In the genomic region with DNA sequence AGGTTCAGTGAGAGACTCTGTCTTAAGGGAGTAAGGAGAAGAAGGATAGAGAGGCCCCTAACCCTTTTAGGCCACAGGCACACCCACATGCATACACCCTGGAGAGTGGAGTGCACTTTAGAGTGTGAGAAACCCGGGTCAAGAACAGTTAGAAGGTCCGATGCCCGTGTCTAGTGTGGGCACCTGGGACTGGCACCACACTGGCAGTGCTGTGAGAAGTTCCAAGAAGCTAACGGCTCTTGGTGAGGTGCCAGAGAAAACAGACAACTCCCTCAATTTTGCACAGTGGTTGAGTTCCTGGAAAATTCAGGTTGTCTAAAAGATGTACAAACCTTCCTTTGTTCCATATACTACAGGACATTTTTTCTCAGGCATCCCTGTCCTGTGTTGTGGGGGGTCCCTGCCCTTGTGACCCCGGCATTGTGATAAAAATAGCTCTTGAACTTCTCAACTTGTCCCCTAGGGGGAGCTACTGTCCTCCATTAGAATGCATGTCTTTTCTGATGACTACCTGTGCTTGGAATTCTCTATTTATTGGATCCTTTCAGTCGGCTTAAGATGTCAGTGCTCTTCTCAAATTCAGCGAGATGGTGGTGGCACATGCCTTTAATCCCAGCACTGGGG, we compare ENCODE assay signal across 8 mouse cellular contexts. TPM values are rescaled to one million over a fixed set of nuclear protein-coding genes. Genes with fewer than 3 reads are reported as not detected.
DNase-seq lines count a peak whose midpoint lies in the region; ATAC-seq and TF ChIP-seq lines count a peak whose summit lies in the region.

No protein-coding gene starts in this region.

- no peak overlapping the region for H3K9ac ChIP-seq in hindbrain, embryonic 11.5 days (ENCODE audit: low read depth, low read length)
- no peak overlapping the region for H3K9ac ChIP-seq in hindbrain, embryonic 13.5 days

- no peak overlapping the region for H3K4me3 ChIP-seq in hindbrain, embryonic 11.5 days (ENCODE audit: low read depth, low read length)
- no peak overlapping the region for H3K4me3 ChIP-seq in hindbrain, embryonic 13.5 days

- no peaks in the 10 kb centered on the region for H3K27me3 ChIP-seq in hindbrain, embryonic 11.5 days (ENCODE audit: control insufficient read depth, insufficient read depth, low read length)
- H3K27me3 ChIP-seq in hindbrain, embryonic 13.5 days, result no peaks in the 10 kb centered on the region
- H3K27me3 ChIP-seq in Patski, result no peaks in the 10 kb centered on the region

- in situ Hi-C loops in Patski (cut with MboI; ENCODE audit: low pct_unique_long_range_greater_than_20kb), result loop anchor here (5.0 to 10.0 kb wide), 3 partner anchors 115 to 328 kb away; a partner anchor contains a TSS

- CTCF ChIA-PET in Patski (lab: Charles Lee), result interaction anchor here (0.8 to 3.0 kb wide), 18 partner anchors 8 to 187 kb away, joined by 3 to 12 read pairs (median 3); no protein-coding TSS in a partner anchor

- no peaks in the 10 kb centered on the region for H3K4me1 ChIP-seq in hindbrain, embryonic 11.5 days (replicated peaks; ENCODE audit: control insufficient read depth, insufficient read depth, low read length)
- no peaks in the 10 kb centered on the region for H3K4me1 ChIP-seq in hindbrain, embryonic 13.5 days (replicated peaks)

- WGBS in hindbrain, embryonic 11.5 days, result 51% methylated on average over 7 of the region's 7 CpGs
- 54% methylated on average over 7 of the region's 7 CpGs for WGBS in hindbrain, embryonic 13.5 days

- no peak overlapping the region for H3K4me2 ChIP-seq in hindbrain, embryonic 11.5 days (replicated peaks; ENCODE audit: low read depth, low read length)
- H3K4me2 ChIP-seq in hindbrain, embryonic 13.5 days, result no peak overlapping the region

- no peak overlapping the region for H3K27ac ChIP-seq in hindbrain, embryonic 11.5 days (ENCODE audit: low read depth, low read length)
- H3K27ac ChIP-seq in hindbrain, embryonic 13.5 days, result no peak overlapping the region

- POLR2A ChIA-PET in Patski (lab: Charles Lee), result no interaction called here

- H3K9me3 ChIP-seq in hindbrain, embryonic 11.5 days (ENCODE audit: control insufficient read depth, low read length), result no peaks in the 10 kb centered on the region
- no peaks in the 10 kb centered on the region for H3K9me3 ChIP-seq in hindbrain, embryonic 13.5 days

- TF ChIP-seq CTCF in Patski (IDR thresholded peaks at IDR 0.05), result peak; percentile 90

- H3K36me3 ChIP-seq in hindbrain, embryonic 11.5 days (ENCODE audit: control insufficient read depth, insufficient read depth, low read length), result no peaks in the 10 kb centered on the region
- no peaks in the 10 kb centered on the region for H3K36me3 ChIP-seq in hindbrain, embryonic 13.5 days

- ATAC-seq in hindbrain, embryonic 11.5 days (ENCODE audit: low FRiP score), result no peak
- ATAC-seq in hindbrain, embryonic 13.5 days (ENCODE audit: low FRiP score), result no peak
- peak; percentile 4 for ATAC-seq in Patski

- peak; percentile 67 for DNase-seq in hindbrain, embryonic 11.5 days (ENCODE audit: low spot score)
- DNase-seq in B cell, adult 2 months, result peak; percentile 55 to 59
- DNase-seq in Patski (ENCODE audit: low read depth, low spot score), result no peak
- DNase-seq in kidney, postnatal 25 days, result peak; percentile 50 to 51
- no peak for DNase-seq in right cerebral cortex, postnatal 4 days
- DNase-seq in spleen, postnatal 36 days (ENCODE audit: low spot score in 2 of 2), result no peak
- no peak for DNase-seq in adrenal gland, postnatal 10 days

RNA-seq across cellular contexts. Expression of a gene that starts 38.7 kb away (rescaled TPM):
- 0.11 and 0.22 TPM in 2 replicates for polyA plus RNA-seq in hindbrain, embryonic 11.5 days (2014; fragmentation: Nextera tagmentation; extraction: Ambion mirVana)
- not detected in 2 replicates for polyA plus RNA-seq in hindbrain, embryonic 13.5 days (2015; fragmentation: Nextera tagmentation; extraction: Ambion mirVana)
- not detected for polyA plus RNA-seq in Patski (2021)
- total RNA-seq in adrenal gland, postnatal 10 days (2021), result under 1 TPM; 0.12 to 0.27 TPM

RNA-seq across cellular contexts. Expression of a gene that starts 53.3 kb away (rescaled TPM):
- polyA plus RNA-seq in hindbrain, embryonic 11.5 days (2014; fragmentation: Nextera tagmentation; extraction: Ambion mirVana), result 5.2 and 7.0 TPM in 2 replicates
- 18.0 and 19.1 TPM in 2 replicates for polyA plus RNA-seq in hindbrain, embryonic 13.5 days (2015; fragmentation: Nextera tagmentation; extraction: Ambion mirVana)
- 72.0 TPM for polyA plus RNA-seq in Patski (2021)
- 10 to 100 TPM; 45.1 to 85.2 TPM for total RNA-seq in adrenal gland, postnatal 10 days (2021)

Comparison
In these comparisons a context has a peak if more than half of its experiments do, and no peak if none do; other contexts are left out.
1. DNase-seq: peak in hindbrain, embryonic 11.5 days (single experiment), B cell, adult 2 months (2 of 2) and kidney, postnatal 25 days (2 of 2); none in Patski (single experiment), right cerebral cortex, postnatal 4 days (single experiment), spleen, postnatal 36 days (0 of 2) and adrenal gland, postnatal 10 days (single experiment).